Mouse (Mus musculus): Measurements from ENCODE around the gene Olfr994.

DNA sequence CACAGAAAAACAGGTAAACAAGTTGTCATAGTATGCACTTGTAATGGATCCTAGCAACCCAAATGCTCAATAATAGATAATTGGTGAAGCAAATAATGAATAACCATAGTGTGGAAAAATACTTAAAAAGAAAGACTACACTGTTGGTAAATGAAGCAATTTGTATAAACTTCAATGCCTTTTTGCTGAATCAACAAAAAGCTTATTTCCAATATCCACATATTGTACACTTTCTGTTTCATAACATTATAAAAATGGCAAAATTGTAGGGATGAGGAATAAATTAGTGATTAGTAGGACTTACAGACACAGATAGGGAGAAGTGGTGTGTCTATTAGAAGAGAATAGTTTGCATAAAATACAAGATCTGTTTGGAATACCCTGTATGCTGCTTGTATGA is 6.3 kb upstream of the Olfr994 start:
- no peak for TF ChIP-seq CTCF (IDR thresholded peaks at IDR 0.05; ENCODE audit: insufficient read depth, low read length)
- TF ChIP-seq POLR2A (IDR thresholded peaks at IDR 0.05; ENCODE audit: borderline replicate concordance, extremely low read depth, low read depth, low read length): no peak
